Mouse (Mus musculus) erythroblast, embryonic 14.5 days (primary cell): ENCODE data around the gene Homer2. TPM values are rescaled to one million over a fixed set of nuclear protein-coding genes. Genes with fewer than 3 reads are reported as not detected.

Source experiments
- H3K27me3 ChIP-seq: 2 replicates; pipeline ENCODE4 v1.6.1; 2012; ENCODE audit warnings: inconsistent platforms; ENCODE audit not compliant: control insufficient read depth
- H3K36me3 ChIP-seq: 2 replicates; pipeline ENCODE4 v1.6.1; 2012; ENCODE audit warnings: mild to moderate bottlenecking, inconsistent platforms; ENCODE audit not compliant: control insufficient read depth
- H3K4me1 ChIP-seq: 2 replicates; pipeline ENCODE4 v1.6.1; 2012; ENCODE audit warnings: inconsistent platforms; ENCODE audit not compliant: control insufficient read depth
- H3K4me3 ChIP-seq: replicated peaks from 2 replicates; pipeline ENCODE3; 2012; ENCODE audit warnings: moderate library complexity, mild to moderate bottlenecking, inconsistent platforms
- H3K9me3 ChIP-seq: 2 replicates; pipeline ENCODE4 v1.6.1; 2012; ENCODE audit warnings: low read length, inconsistent platforms, mixed read lengths; ENCODE audit not compliant: control insufficient read depth
- GATA1 ChIP-seq: IDR thresholded peaks from 2 replicates; pipeline ENCODE4 v1.6.1; 2012; ENCODE audit warnings: low read length, inconsistent platforms, mixed read lengths
- TAL1 ChIP-seq: IDR thresholded peaks from 3 replicates; pipeline ENCODE4 v1.6.1; 2012; ENCODE audit warnings: low read length, inconsistent platforms, mixed read lengths
- polyA plus RNA-seq: library from polyadenylated mRNA; stranded (reverse); fragments of >175 nt; gene quantifications from 2 replicates; pipeline ENCODE4 v1.2.3, GENCODE M21; 2012

The Homer2 gene
- polyA plus RNA-seq, 1 experiment, result 0.19 TPM

DNA sequence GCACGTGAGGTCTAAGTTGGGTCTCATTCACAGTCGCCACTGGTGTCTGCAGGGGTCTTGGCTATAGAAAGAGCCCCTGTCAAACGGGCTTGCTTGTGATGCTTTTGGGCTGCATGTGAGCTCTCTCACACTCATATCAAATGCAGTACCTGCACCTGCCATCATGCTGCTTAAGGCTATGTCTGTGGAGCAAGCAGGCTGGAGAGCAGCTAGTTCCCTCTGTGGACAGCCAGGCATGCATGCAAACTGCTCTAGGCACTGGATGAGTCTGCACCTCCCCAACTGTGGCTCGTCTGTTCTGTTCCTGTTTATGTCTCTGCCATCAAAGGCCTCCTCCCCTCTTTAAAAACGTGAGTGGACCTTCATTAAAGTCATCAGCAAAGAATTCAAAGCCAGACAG lies 100.9 kb downstream of the Homer2 start:
- no peaks in the 10 kb centered on the region for H3K27me3 ChIP-seq
- no peaks in the 10 kb centered on the region for H3K36me3 ChIP-seq
- TF ChIP-seq TAL1, result no peak
- no peak for TF ChIP-seq GATA1
- no peak overlapping the region for H3K4me3 ChIP-seq
- H3K9me3 ChIP-seq, result no peaks in the 10 kb centered on the region
- peaks cover 41% of the 10 kb centered on the region for H3K4me1 ChIP-seq

DNA sequence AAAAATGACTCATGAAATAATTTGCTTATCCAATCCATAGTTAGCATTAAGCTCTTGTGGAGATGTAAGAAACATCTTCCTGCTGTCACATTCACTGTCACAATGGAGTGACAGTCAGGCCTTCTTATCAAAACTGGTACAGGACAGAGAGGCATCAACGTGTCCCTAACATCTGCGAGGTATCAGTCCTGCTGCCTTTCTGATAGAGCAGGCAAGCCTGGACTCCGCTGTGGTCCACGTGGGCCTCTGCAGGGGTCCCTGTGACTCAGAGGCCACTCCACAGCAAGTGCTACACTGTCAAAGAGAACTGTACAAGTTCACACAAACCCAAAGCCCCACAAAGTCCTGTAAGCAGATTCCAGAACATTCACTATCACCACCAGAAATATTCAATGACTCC lies 101.8 kb downstream of the Homer2 start:
- TF ChIP-seq TAL1 (peak; percentile 63), GATA1 (no peak; the same call in 1 of the 2 replicates)
- peaks cover 40% of the 10 kb centered on the region for H3K4me1 ChIP-seq
- H3K9me3 ChIP-seq, result no peaks in the 10 kb centered on the region

DNA sequence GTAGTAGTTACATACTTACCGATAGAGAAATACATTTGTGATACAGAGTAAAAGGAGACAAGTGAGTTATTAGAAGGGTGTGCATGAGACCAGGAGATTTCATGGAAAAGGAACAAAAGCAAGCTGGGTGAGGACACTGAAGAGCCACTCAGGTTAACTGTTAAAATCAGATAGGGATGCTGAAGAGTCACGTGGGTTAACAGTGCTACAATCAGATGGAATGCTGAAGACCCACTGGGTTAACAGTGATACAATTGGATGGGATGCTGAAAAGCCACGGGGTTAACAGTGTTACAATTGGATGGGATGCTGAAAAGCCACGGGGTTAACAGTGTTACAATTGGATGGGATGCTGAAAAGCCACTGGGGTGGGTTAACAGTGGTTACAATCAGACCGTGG lies 102.3 kb downstream of the Homer2 start:
- no peaks in the 10 kb centered on the region for H3K9me3 ChIP-seq
- peaks cover 35% of the 10 kb centered on the region for H3K4me1 ChIP-seq
- TF ChIP-seq TAL1, result no peak
- no peak for TF ChIP-seq GATA1

More for the DNA sequence above, 101.8 kb downstream of the Homer2 start:
- Histone ChIP-seq H3K36me3 (no peaks in the 10 kb centered on the region), H3K4me3 (no peak overlapping the region), H3K27me3 (no peaks in the 10 kb centered on the region)

DNA sequence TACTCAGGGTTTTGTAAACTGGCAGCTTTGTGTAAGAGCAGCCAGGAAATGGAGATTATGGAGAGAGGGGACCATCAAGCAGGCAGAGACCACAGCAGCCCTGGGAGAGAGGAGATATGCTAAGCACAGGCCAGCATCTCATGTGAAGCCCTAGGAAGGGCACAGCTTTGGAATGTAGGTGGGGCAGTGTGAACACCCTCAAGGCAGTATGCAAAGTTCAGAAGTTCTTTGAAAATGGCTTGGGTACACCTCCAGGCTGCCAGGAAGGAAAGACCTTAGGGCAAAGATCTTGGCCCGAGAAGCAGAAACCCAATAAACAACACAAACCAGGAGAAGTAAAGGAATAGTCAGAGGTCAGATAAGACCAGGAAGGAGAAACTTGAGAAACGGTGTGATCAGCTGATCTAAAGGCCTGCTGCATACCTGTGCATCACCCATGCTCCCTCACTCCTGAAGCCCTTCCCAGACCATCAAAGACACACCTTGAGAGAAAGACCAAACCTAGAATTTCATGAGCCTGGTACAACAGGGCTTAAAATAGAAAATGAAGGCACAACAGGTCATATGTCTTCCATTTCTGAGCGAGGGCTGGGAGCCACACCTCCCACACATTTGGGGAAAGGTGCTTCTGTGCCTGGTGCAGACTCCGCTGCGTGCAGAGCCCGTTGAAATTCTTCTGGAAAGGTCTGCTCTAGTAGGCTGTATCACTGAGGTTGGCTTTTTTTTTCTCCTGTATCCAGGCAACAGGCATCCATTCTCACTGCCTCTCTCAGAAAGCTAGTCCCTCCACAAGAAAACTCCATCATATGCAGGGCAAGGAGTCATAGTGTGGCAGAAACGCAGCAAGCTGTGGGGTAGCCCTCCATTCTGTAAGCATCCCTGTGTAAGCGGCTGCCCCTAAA lies 107.7 kb downstream of the Homer2 start:
- peaks cover 9% of the 10 kb centered on the region for H3K4me1 ChIP-seq
- no peaks in the 10 kb centered on the region; the same call in 1 of the 2 replicates for H3K9me3 ChIP-seq
- H3K36me3 ChIP-seq, result peaks cover 55% of the 10 kb centered on the region
- TF ChIP-seq GATA1 (no peak), TAL1 (no peak)
- H3K27me3 ChIP-seq, result no peaks in the 10 kb centered on the region
- H3K4me3 ChIP-seq, result no peak overlapping the region

More for the DNA sequence above, 102.3 kb downstream of the Homer2 start:
- H3K36me3 ChIP-seq, result peaks cover under 1% of the 10 kb centered on the region
- no peak overlapping the region for H3K4me3 ChIP-seq
- H3K27me3 ChIP-seq, result no peaks in the 10 kb centered on the region

GRCm38 (mm10) chr7:81597660-81598059 lies 109.7 kb downstream of the Homer2 start:
- Histone ChIP-seq H3K36me3 (peaks cover 74% of the 10 kb centered on the region), H3K27me3 (no peaks in the 10 kb centered on the region), H3K9me3 (no peaks in the 10 kb centered on the region; the same call in 1 of the 2 replicates), H3K4me1 (no peaks in the 10 kb centered on the region), H3K4me3 (no peak overlapping the region)
- no peak for TF ChIP-seq GATA1
- TF ChIP-seq TAL1, result no peak

DNA sequence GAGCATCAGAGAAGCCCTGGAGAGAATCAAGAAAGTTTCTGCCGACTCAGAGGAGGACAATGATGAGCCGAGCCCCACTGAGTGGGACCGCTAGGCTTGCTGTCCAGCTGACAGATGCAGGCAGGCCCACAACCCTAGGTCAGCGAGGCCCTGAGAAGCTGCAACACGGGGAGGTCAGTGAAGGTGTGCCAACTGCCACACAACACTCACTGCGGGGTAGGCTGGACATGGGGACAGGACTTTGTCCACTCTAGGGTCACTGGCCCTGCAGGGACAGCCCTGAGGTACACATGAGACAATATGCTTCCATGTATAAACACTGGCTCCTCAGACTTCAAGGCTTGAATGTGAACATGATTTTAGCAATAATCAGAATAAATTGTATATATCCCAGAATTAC lies 111.2 kb downstream of the Homer2 start:
- H3K36me3 ChIP-seq, result peaks cover 90% of the 10 kb centered on the region

DNA sequence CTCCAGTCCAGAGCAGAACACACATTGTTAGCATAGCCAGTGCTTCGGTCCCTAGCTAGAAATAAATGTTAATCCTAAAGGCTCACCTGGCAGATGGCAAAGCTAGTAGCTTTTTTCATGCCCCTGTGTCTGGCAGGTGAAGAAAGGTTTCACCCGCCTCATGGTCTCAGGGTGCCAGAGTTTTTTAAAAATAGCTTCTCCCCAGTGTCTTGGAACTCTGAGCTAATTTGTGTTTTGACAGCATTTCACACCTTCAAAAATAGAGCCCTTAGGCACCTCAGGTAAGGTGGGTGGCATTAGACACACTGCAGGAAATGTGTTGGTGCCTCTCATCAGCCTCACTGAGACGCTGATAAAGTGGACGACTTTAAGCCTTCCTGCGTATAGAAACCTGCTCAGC lies 112.3 kb downstream of the Homer2 start:
- Histone ChIP-seq H3K9me3 (no peaks in the 10 kb centered on the region; the same call in 1 of the 2 replicates), H3K27me3 (no peaks in the 10 kb centered on the region), H3K36me3 (peaks cover 100% of the 10 kb centered on the region), H3K4me1 (no peaks in the 10 kb centered on the region), H3K4me3 (no peak overlapping the region)
- TF ChIP-seq GATA1 (no peak), TAL1 (no peak)

More for the DNA sequence above, 111.2 kb downstream of the Homer2 start:
- H3K4me1 ChIP-seq, result no peaks in the 10 kb centered on the region
- H3K27me3 ChIP-seq, result no peaks in the 10 kb centered on the region
- no peak overlapping the region for H3K4me3 ChIP-seq
- TF ChIP-seq GATA1 (no peak), TAL1 (no peak)
- no peaks in the 10 kb centered on the region; the same call in 1 of the 2 replicates for H3K9me3 ChIP-seq

DNA sequence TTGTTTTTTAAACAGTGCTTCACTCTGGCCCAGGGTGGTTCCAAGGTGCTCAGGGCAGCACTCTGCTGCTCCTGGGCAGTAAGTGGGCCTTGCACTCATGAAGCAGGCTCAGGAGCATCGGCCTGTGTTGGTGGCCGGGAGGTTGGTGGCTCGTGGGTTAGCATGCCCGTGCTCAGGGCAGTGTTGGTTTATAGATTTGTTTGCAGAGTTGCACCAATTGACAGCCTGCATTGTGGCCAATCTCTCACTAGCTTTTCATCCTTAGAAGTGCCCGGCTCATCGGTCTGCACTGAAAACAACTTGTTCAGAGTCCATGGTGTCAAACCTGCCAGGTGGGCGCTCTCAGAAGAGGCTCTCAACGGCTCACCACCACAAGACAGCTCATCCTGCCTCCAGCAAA lies 113.9 kb downstream of the Homer2 start:
- no peak overlapping the region for H3K4me3 ChIP-seq
- no peaks in the 10 kb centered on the region for H3K4me1 ChIP-seq
- no peaks in the 10 kb centered on the region for H3K27me3 ChIP-seq
- peaks cover 99% of the 10 kb centered on the region for H3K36me3 ChIP-seq
- H3K9me3 ChIP-seq, result no peaks in the 10 kb centered on the region; the same call in 1 of the 2 replicates
- TF ChIP-seq GATA1, result no peak
- no peak for TF ChIP-seq TAL1

DNA sequence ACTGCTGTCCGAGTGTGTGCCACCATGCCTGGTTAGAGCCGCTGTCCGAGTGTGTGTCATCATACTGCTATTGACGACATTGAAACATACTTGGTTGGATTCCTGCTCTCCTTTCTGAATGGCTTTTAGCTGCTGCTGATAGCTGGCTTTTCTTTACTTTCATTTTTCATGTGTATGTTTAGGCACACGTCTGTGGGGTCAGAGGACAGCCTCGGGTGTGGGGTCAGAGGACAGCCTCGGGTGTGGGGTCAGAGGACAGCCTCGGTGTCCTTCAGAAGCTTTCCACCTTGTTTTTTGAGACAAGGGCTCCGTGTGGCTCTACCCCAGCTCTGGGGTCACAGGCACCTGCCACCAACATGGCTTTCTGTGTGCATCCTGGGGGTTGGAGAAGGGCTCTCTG lies 114.6 kb downstream of the Homer2 start:
- no peak for TF ChIP-seq TAL1
- TF ChIP-seq GATA1, result no peak
- no peaks in the 10 kb centered on the region for H3K27me3 ChIP-seq
- H3K36me3 ChIP-seq, result peaks cover 99% of the 10 kb centered on the region
- no peak overlapping the region for H3K4me3 ChIP-seq
- no peaks in the 10 kb centered on the region for H3K4me1 ChIP-seq
- no peaks in the 10 kb centered on the region for H3K9me3 ChIP-seq

- Histone ChIP-seq H3K4me3 (no peak overlapping the region), H3K9me3 (no peaks in the 10 kb centered on the region), H3K27me3 (no peaks in the 10 kb centered on the region), H3K36me3 (peaks cover 89% of the 10 kb centered on the region), H3K4me1 (no peaks in the 10 kb centered on the region)
- no peak for TF ChIP-seq GATA1
- TF ChIP-seq TAL1, result no peak
Observed at GRCm38 (mm10) chr7:81587238-81587637, 120.1 kb downstream of the Homer2 start.
